Mouse (Mus musculus) spleen, adult 12 weeks (tissue): Measurements from ENCODE around the gene Stox1.
A peak's percentile ranks its signal among the peaks of the same experiment; 100 is the strongest.
"Not testable (repeated sequence)": the region's sequence is repeated elsewhere in the genome, so short reads cannot be mapped to it uniquely, and the experiment has no call there.

ENCODE experiments used
- DNase-seq: peaks from one replicate; pipeline ENCODE4 v3.0.0; 2022; ENCODE audit warnings: low spot score

Stox1 gene

GRCm38 (mm10) chr10:62725771-62726687 lies at the start of gene Stox1:
Gene Stox1, minus strand, starts transcription at chr10:62726128.
- peak; percentile 8 for DNase-seq

GRCm38 (mm10) chr10:62750781-62751180 lies 24.9 kb upstream of the Stox1 start:
- no peak for DNase-seq

- DNase-seq, result no peak
These were observed 14.2 kb upstream of the Stox1 start for GRCm38 (mm10) chr10:62739961-62740737.

- DNase-seq, result no peak
These were observed 11.2 kb upstream of the Stox1 start for GRCm38 (mm10) chr10:62736965-62737688.

DNA sequence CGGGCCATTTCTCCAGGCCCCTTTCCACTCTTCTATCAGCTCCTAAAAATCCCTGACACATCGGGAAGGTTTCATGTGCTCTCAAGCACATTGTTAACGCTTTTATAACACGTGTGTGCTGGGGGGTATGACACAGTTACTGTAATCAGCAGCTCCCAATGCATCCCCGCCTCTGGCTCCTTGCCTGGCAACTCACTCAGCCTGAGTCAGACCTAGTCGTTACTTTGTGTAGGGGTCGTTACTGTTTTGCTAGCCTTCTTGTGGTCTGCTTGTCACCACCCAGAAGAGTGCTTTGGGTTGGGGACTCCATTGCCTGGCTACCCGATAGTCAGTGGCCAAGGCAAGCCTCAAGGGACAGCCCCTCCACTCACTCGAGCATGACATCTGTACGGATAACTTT lies 4.9 kb upstream of the Stox1 start:
- no peak for DNase-seq

GRCm38 (mm10) chr10:62724936-62725335 lies 992 bp downstream of the Stox1 start:
- DNase-seq, result no peak

DNA sequence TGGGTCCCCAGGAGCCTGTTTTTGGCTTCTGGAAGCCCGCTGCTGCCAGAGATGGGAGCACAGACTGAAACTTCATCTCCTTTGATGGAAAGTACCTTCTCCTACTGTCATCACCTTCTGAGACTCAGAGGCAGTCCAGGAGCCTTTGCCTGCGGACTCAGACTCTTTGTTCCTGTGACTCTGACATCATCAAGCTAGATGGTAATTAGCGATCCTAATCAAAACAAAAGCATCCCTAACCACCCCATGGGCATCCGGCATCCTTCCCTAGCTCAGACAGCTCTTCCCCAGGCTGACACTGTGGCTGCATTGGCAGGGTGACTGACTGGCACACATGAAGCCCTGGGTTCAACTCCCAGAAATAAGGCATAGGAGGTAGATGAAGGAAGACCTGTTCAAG lies 3.2 kb downstream of the Stox1 start:
- no peak for DNase-seq

DNA sequence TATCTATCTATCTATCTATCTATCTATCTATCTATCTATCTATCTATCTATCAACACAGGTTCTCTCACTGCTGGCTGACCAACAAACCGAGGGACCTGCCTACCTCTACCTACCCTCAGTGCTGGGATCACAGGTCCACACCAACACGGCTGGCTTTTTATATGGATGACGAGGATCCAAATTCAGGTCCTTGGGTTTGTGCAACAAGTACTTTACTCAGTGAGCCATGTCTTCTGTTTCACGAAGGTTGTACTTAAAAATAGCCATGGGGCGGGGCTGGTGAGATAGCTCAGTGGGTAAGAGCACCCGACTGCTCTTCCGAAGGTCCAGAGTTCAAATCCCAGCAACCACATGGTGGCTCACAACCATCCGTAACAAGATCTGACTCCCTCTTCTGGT lies 5.4 kb downstream of the Stox1 start:
- DNase-seq, result not testable (repeated sequence)

DNA sequence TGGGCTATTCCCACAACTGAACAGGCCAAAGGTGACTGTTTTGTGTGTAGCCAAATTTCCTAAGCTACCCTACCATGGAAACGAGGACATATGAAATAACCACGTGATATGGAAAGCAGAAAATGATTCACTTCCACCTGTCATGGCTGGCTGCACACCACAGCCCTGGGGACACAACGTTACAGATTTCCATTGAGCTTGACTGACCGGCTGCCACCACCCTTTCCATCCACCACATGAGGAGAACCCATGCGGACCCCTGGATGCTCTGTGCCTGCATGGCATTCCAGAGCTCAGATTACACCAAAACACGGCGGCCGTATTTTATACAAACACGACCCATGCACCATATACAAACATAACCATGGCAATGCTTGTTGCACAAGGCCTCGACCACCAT lies 12.5 kb downstream of the Stox1 start:
- DNase-seq, result no peak

GRCm38 (mm10) chr10:62703579-62703978 lies 22.3 kb downstream of the Stox1 start:
- no peak for DNase-seq

- no peak for DNase-seq
These were observed 23.5 kb downstream of the Stox1 start for GRCm38 (mm10) chr10:62702436-62702835.

GRCm38 (mm10) chr10:62692771-62693170 lies 33.2 kb downstream of the Stox1 start:
- no peak for DNase-seq

DNA sequence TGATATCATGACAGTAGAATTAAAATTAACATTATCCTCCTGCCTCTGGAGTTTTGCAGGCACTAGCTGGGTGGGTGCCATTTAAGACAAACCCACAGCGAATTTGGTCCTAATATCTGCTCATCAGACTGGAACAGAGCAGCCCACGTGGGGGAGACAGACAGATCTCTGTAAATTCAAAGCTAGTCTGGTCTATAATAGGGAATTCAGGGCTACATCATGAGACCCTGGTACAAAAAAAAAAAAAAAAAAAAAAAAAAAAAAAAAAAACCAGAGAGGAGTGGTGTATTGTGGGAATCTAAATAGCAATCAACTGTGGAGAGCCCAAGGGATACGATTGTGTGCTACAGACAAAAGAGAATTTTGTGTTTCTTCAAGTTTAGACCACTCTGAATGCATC lies 33.7 kb downstream of the Stox1 start:
- DNase-seq, result no peak

- no peak for DNase-seq
These were observed 38.8 kb downstream of the Stox1 start for GRCm38 (mm10) chr10:62687032-62687674.

DNA sequence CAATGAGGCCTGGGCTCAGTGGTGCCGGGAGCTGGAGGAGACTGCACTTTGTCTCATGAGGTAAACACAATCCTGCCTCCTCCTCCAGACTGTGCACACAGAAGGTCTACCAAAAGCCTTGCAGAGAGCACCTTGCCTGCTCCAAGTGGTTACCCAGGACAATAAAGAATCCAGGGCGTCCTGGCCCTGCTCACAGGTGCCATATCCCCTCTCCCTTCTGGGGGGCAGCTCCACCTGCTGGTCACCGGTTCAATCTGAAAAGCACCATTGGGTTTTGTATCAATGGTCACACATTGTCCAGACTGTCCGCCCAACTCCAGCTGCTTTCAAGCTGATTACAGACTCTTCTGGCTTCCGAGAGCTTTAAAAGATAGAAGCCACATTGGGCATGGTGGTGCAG lies 42.9 kb downstream of the Stox1 start:
- no peak for DNase-seq

DNA sequence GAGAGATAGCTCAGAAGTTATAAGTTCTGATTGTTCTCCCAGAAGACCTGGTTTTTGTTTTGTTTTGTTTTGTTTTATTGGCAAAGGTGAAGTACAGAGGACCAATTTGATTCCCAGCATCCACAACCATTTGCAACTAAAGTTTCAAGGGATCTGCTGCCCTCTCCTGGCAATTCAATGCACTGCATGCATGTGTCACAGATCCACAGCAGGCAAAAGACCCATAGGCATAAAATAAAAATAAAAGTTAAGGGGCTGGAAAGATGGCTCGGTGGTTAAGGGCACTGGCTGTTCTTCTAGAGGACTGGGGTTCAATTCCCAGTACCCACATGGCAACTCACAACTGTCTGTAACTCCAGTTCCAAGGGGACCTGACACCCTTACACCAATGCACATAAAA lies 46.1 kb downstream of the Stox1 start:
- DNase-seq, result no peak

GRCm38 (mm10) chr10:62677329-62677728 lies 48.6 kb downstream of the Stox1 start:
- DNase-seq, result no peak

- no peak for DNase-seq
These were observed 49.7 kb downstream of the Stox1 start for GRCm38 (mm10) chr10:62676196-62676595.

GRCm38 (mm10) chr10:62672359-62672758 lies 53.6 kb downstream of the Stox1 start:
- DNase-seq, result no peak

- DNase-seq, result no peak
These were observed 56.7 kb downstream of the Stox1 start for GRCm38 (mm10) chr10:62669245-62669644.

- DNase-seq, result no peak
These were observed 57.5 kb downstream of the Stox1 start for GRCm38 (mm10) chr10:62668463-62668862.

GRCm38 (mm10) chr10:62668043-62668442 lies 57.9 kb downstream of the Stox1 start:
- no peak for DNase-seq
